Mouse (Mus musculus) small intestine, adult 2 months (tissue): ENCODE measurements around the gene Lsamp.

ENCODE experiments used
- CTCF ChIP-seq: fragments of 200-500 bp; IDR thresholded peaks from 2 replicates; pipeline ENCODE4 v1.5.1; 2012; ENCODE audit warnings: low read depth, mild to moderate bottlenecking, control low read depth, inconsistent platforms, low read length, moderate library complexity, mixed read lengths; ENCODE audit not compliant: insufficient replicate concordance, insufficient read length; ENCODE audit errors: extremely low read depth
- POLR2A ChIP-seq: fragments of 200-500 bp; IDR thresholded peaks from 2 replicates; pipeline ENCODE4 v1.6.1; 2012; ENCODE audit warnings: low read depth, mild to moderate bottlenecking, control low read depth, inconsistent platforms, low read length, moderate library complexity

- TF ChIP-seq CTCF (no peak), POLR2A (no peak)
These were observed 1537.4 kb downstream of the Lsamp start for GRCm38 (mm10) chr16:41521566-41521965.
